Mouse (Mus musculus) spleen, postnatal 36 days (tissue): ENCODE results near the gene Nkapd1.
A peak's percentile ranks its signal among the peaks of the same experiment; 100 is the strongest.
"Not testable (repeated sequence)": the region's sequence is repeated elsewhere in the genome, so short reads cannot be mapped to it uniquely, and the experiment has no call there.

Experiments used
- DNase-seq, 2 experiments: peaks; one replicate each; pipeline ENCODE4 v3.0.0; 2022; ENCODE audit warnings: low spot score in 2 of 2, mixed read lengths in 1 of 2

Nkapd1 gene

GRCm38 (mm10) chr9:50616766-50617603 is at the start of gene Nkapd1, which contains the start of gene Pih1d2:
TSS of gene Nkapd1 (minus strand) at chr9:50617464.
TSS of gene Pih1d2 (plus strand) at chr9:50617321.
- DNase-seq: peak; percentile 79 to 82

- DNase-seq: no peak
These were observed 49.2 kb upstream of the Nkapd1 start for GRCm38 (mm10) chr9:50666442-50666841.

- DNase-seq: no peak
These were observed 47.6 kb upstream of the Nkapd1 start for GRCm38 (mm10) chr9:50664826-50665225.

- DNase-seq: peak in 1 of 2 experiments; percentile 7
These were observed 43.2 kb upstream of the Nkapd1 start for GRCm38 (mm10) chr9:50660431-50660830.

GRCm38 (mm10) chr9:50659392-50660217 is 42.3 kb upstream of the Nkapd1 start, which contains the start of gene Dlat:
TSS of gene Dlat (minus strand) at chr9:50659780.
- DNase-seq: peak; percentile 84 to 85

- no peak for DNase-seq
These were observed 41.7 kb upstream of the Nkapd1 start for GRCm38 (mm10) chr9:50658941-50659388.

- DNase-seq: no peak
These were observed 41.1 kb upstream of the Nkapd1 start for GRCm38 (mm10) chr9:50658391-50658790.

GRCm38 (mm10) chr9:50650503-50650902 is 33.2 kb upstream of the Nkapd1 start:
- DNase-seq: peak in 1 of 2 experiments; percentile 17

- no peak for DNase-seq
These were observed 29.6 kb upstream of the Nkapd1 start for GRCm38 (mm10) chr9:50646826-50647370.

- DNase-seq: no peak
These were observed 17.0 kb upstream of the Nkapd1 start for GRCm38 (mm10) chr9:50634270-50634669.

GRCm38 (mm10) chr9:50633059-50633458 is 15.8 kb upstream of the Nkapd1 start:
- no peak for DNase-seq

GRCm38 (mm10) chr9:50632016-50632688 is 14.9 kb upstream of the Nkapd1 start:
- no peak for DNase-seq

- not testable (repeated sequence) for DNase-seq
These were observed 13.6 kb upstream of the Nkapd1 start for GRCm38 (mm10) chr9:50630903-50631302.

- no peak for DNase-seq
These were observed 598 bp upstream of the Nkapd1 start for GRCm38 (mm10) chr9:50617794-50618330.

GRCm38 (mm10) chr9:50616161-50616560 is 1.1 kb downstream of the Nkapd1 start:
- no peak for DNase-seq

- DNase-seq: no peak
These were observed 5.1 kb downstream of the Nkapd1 start for GRCm38 (mm10) chr9:50612115-50612514.

- DNase-seq: no peak
These were observed 12.9 kb downstream of the Nkapd1 start for GRCm38 (mm10) chr9:50604338-50604737.

- DNase-seq: no peak
These were observed 13.3 kb downstream of the Nkapd1 start for GRCm38 (mm10) chr9:50603998-50604324.

GRCm38 (mm10) chr9:50603189-50603997 is 13.9 kb downstream of the Nkapd1 start, which contains the start of the genes Sdhd and Timm8b:
TSS of gene Sdhd (minus strand) at chr9:50603812.
TSS of gene Timm8b (plus strand) at chr9:50603910.
- DNase-seq: peak; percentile 94 to 95
